Mouse (Mus musculus) CD8-positive naive resting alpha-beta T cell, adult 2 months (primary cell): ENCODE measurements around the gene Moxd1.
A peak's percentile ranks its signal among the peaks of the same experiment; 100 is the strongest.
"Not testable (repeated sequence)": the region's sequence is repeated elsewhere in the genome, so short reads cannot be mapped to it uniquely, and the experiment has no call there.

Experiments
- DNase-seq, 2 experiments: peaks; one replicate each; pipeline ENCODE4 v3.0.0; 2022; ENCODE audit warnings: low read depth in 2 of 2, low spot score in 2 of 2

The Moxd1 gene

GRCm38 (mm10) chr10:24267520-24267919 lies 44.2 kb downstream of the Moxd1 start:
- DNase-seq: no peak

GRCm38 (mm10) chr10:24271077-24271637 lies 47.8 kb downstream of the Moxd1 start:
- DNase-seq: no peak

- no peak for DNase-seq
These were observed 52.9 kb downstream of the Moxd1 start for GRCm38 (mm10) chr10:24276211-24276610.

- DNase-seq: no peak
These were observed 59.3 kb downstream of the Moxd1 start for GRCm38 (mm10) chr10:24282650-24283049.

GRCm38 (mm10) chr10:24291611-24292010 lies 68.3 kb downstream of the Moxd1 start:
- DNase-seq: peak in 1 of 2 experiments; percentile 5

GRCm38 (mm10) chr10:24292671-24293070 lies 69.4 kb downstream of the Moxd1 start:
- peak; percentile 10 to 19 for DNase-seq

GRCm38 (mm10) chr10:24296608-24297007 lies 73.3 kb downstream of the Moxd1 start:
- no peak for DNase-seq

GRCm38 (mm10) chr10:24297792-24298191 lies 74.5 kb downstream of the Moxd1 start:
- DNase-seq: peak in 1 of 2 experiments; percentile 17

- DNase-seq: peak; percentile 28 to 33
These were observed 75.2 kb downstream of the Moxd1 start for GRCm38 (mm10) chr10:24298260-24299244.

GRCm38 (mm10) chr10:24312191-24312611 lies 88.9 kb downstream of the Moxd1 start:
- DNase-seq: peak; percentile 14 to 50

GRCm38 (mm10) chr10:24317126-24317836 lies 94.0 kb downstream of the Moxd1 start:
- DNase-seq: no peak

- no peak for DNase-seq
These were observed 97.0 kb downstream of the Moxd1 start for GRCm38 (mm10) chr10:24320326-24320725.

- no peak for DNase-seq
These were observed 99.7 kb downstream of the Moxd1 start for GRCm38 (mm10) chr10:24323066-24323465.

- not testable (repeated sequence) for DNase-seq
These were observed 103.9 kb downstream of the Moxd1 start for GRCm38 (mm10) chr10:24327265-24327664.

GRCm38 (mm10) chr10:24332799-24333198 lies 109.5 kb downstream of the Moxd1 start:
- no peak for DNase-seq

- no peak for DNase-seq
These were observed 116.4 kb downstream of the Moxd1 start for GRCm38 (mm10) chr10:24339593-24340143.

GRCm38 (mm10) chr10:24340551-24341213 lies 117.4 kb downstream of the Moxd1 start:
- DNase-seq: no peak

- no peak for DNase-seq
These were observed 117.9 kb downstream of the Moxd1 start for GRCm38 (mm10) chr10:24341214-24341589.

- DNase-seq: no peak
These were observed 119.8 kb downstream of the Moxd1 start for GRCm38 (mm10) chr10:24343068-24343467.
